Mouse (Mus musculus) stomach, postnatal 0 days (tissue): Measurements from ENCODE around the gene Cd19. TPM values are rescaled to one million over a fixed set of nuclear protein-coding genes. Genes with fewer than 3 reads are reported as not detected.
A peak's percentile ranks its signal among the peaks of the same experiment; 100 is the strongest.
"Not testable (repeated sequence)": the region's sequence is repeated elsewhere in the genome, so short reads cannot be mapped to it uniquely, and the experiment has no call there.

Experiments used
- ATAC-seq: fragments of 200-750 bp; cut with Nextera tagmentation; 2 replicates; pipeline ENCODE4 v1.8.0; 2017; ENCODE audit not compliant: low FRiP score, low TSS enrichment
- DNase-seq: peaks from one replicate; pipeline ENCODE4 v3.0.0-alpha.2; 2016; ENCODE audit warnings: low spot score
- H3K27ac ChIP-seq: fragments of 300-500 bp; sonication (generic); replicated peaks from 2 replicates; pipeline ENCODE4 v1.5.1; 2014; ENCODE audit warnings: mild to moderate bottlenecking, control low read depth
- H3K27me3 ChIP-seq: fragments of 300-500 bp; sonication (generic); 2 replicates; pipeline ENCODE4 v1.6.1; 2014; ENCODE audit warnings: low read length; ENCODE audit not compliant: control insufficient read depth, insufficient read depth
- H3K36me3 ChIP-seq: fragments of 300-500 bp; sonication (generic); 2 replicates; pipeline ENCODE4 v1.6.1; 2014; ENCODE audit warnings: low read length, mixed read lengths; ENCODE audit not compliant: control insufficient read depth, insufficient read depth
- H3K4me1 ChIP-seq: fragments of 300-500 bp; sonication (generic); replicated peaks from 2 replicates; pipeline ENCODE4 v1.6.1; 2014; ENCODE audit warnings: antibody characterized with exemption; ENCODE audit not compliant: control insufficient read depth, insufficient read depth
- H3K4me2 ChIP-seq: fragments of 300-500 bp; sonication (generic); replicated peaks from 2 replicates; pipeline ENCODE4 v1.6.1; 2014; ENCODE audit warnings: low read depth, mild to moderate bottlenecking, control low read depth, moderate library complexity
- H3K4me3 ChIP-seq: fragments of 300-500 bp; sonication (generic); 2 replicates; pipeline ENCODE4 v1.5.1; 2014; ENCODE audit warnings: low read depth, low read length, control low read depth
- H3K9ac ChIP-seq: fragments of 300-500 bp; sonication (generic); 2 replicates; pipeline ENCODE4 v1.6.1; 2014; ENCODE audit warnings: mild to moderate bottlenecking, low read length, control low read depth, mixed read lengths
- H3K9me3 ChIP-seq: fragments of 300-500 bp; sonication (generic); 2 replicates; pipeline ENCODE4 v1.6.1; 2016; ENCODE audit warnings: low read length; ENCODE audit not compliant: control insufficient read depth
- CTCF ChIP-seq: IDR thresholded peaks from 2 replicates; pipeline ENCODE4 v1.5.1; 2016; ENCODE audit warnings: antibody characterized with exemption, low read depth, mild to moderate bottlenecking, moderate library complexity
- EP300 ChIP-seq: optimal IDR thresholded peaks from 2 replicates; pipeline ENCODE3; 2016; ENCODE audit warnings: antibody characterized with exemption
- WGBS: fragments of 180-500 bp; shearing (Covaris S2); extraction: QIAGEN DNeasy Blood & Tissue Kit; methylation state at CpG from one replicate; pipeline ENCODE4 v1.1.7; 2014; 5-methylcytosine and 5-hydroxymethylcytosine counted together
- polyA plus RNA-seq: library from polyadenylated mRNA; unstranded; fragments of >200 nt; fragmentation: Nextera tagmentation; extraction: Ambion mirVana; gene quantifications from 2 replicates; pipeline ENCODE4 v1.2.1, GENCODE M21; 2015

Cd19 gene
- polyA plus RNA-seq, 1 experiment from 2014 or later, result 0.08 TPM

- no peak overlapping the region for H3K9ac ChIP-seq
- no peaks in the 10 kb centered on the region for H3K36me3 ChIP-seq
- H3K9me3 ChIP-seq, result no peaks in the 10 kb centered on the region
- no peak overlapping the region for H3K4me2 ChIP-seq
- TF ChIP-seq CTCF (peak; percentile 93), EP300 (no peak)
- no peak overlapping the region for H3K4me3 ChIP-seq
- DNase-seq, result peak; percentile 88
- 9% methylated on average over 5 of the region's 5 CpGs for WGBS
- no peak for ATAC-seq
- no peaks in the 10 kb centered on the region for H3K27me3 ChIP-seq
- H3K4me1 ChIP-seq, result no peaks in the 10 kb centered on the region
- no peak overlapping the region for H3K27ac ChIP-seq
These were observed 15.1 kb downstream of the Cd19 start for GRCm38 (mm10) chr7:126399548-126399947.

GRCm38 (mm10) chr7:126397822-126398221, 16.9 kb downstream of the Cd19 start:
- no peaks in the 10 kb centered on the region for H3K36me3 ChIP-seq
- 94% methylated on average over 4 of the region's 4 CpGs for WGBS
- no peaks in the 10 kb centered on the region for H3K27me3 ChIP-seq
- H3K9ac ChIP-seq, result no peak overlapping the region
- H3K4me1 ChIP-seq, result no peaks in the 10 kb centered on the region
- no peaks in the 10 kb centered on the region for H3K9me3 ChIP-seq
- ATAC-seq (no peak), DNase-seq (no peak)
- TF ChIP-seq EP300 (no peak), CTCF (no peak)
- no peak overlapping the region for H3K4me2 ChIP-seq
- H3K4me3 ChIP-seq, result no peak overlapping the region
- H3K27ac ChIP-seq, result no peak overlapping the region

- H3K4me2 ChIP-seq, result peak overlapping the region; percentile 9
- no peak for DNase-seq
- H3K4me3 ChIP-seq, result no peak overlapping the region
- ATAC-seq, result no peak
- H3K9me3 ChIP-seq, result no peaks in the 10 kb centered on the region
- H3K9ac ChIP-seq, result no peak overlapping the region
- H3K36me3 ChIP-seq, result no peaks in the 10 kb centered on the region
- TF ChIP-seq EP300 (no peak), CTCF (no peak)
- H3K27ac ChIP-seq, result no peak overlapping the region
- H3K4me1 ChIP-seq, result no peaks in the 10 kb centered on the region
- no peaks in the 10 kb centered on the region for H3K27me3 ChIP-seq
- 45% methylated on average over 6 of the region's 6 CpGs for WGBS
These were observed 17.5 kb downstream of the Cd19 start for GRCm38 (mm10) chr7:126397221-126397620.

GRCm38 (mm10) chr7:126396298-126397119, 18.2 kb downstream of the Cd19 start, which contains the start of gene Nfatc2ip:
Gene Nfatc2ip (minus strand): TSS chr7:126396737.
- peak; percentile 71 for TF ChIP-seq EP300
- TF ChIP-seq CTCF, result no peak
- no peaks in the 10 kb centered on the region for H3K4me1 ChIP-seq
- H3K9me3 ChIP-seq, result no peaks in the 10 kb centered on the region
- H3K27me3 ChIP-seq, result no peaks in the 10 kb centered on the region
- WGBS, result under 1% methylated on average over 59 of the region's 59 CpGs
- H3K36me3 ChIP-seq, result 0 out of 2 replicates have a peak, but pooled peaks cover 2% of the 10 kb centered on the region
- peak within 1 kb of the TSS; percentile 82 for H3K9ac ChIP-seq
- 0 out of 2 replicates have a peak within 1 kb of the TSS, but pooled peaks have one; percentile 56 for H3K27ac ChIP-seq
- H3K4me2 ChIP-seq, result peak within 1 kb of the TSS; percentile 97
- DNase-seq (peak; percentile 94), ATAC-seq (peak; percentile 99)
- peak within 1 kb of the TSS; percentile 92 for H3K4me3 ChIP-seq

- H3K27me3 ChIP-seq, H3K4me1 ChIP-seq, H3K4me2 ChIP-seq, H3K36me3 ChIP-seq, H3K9ac ChIP-seq, H3K4me3 ChIP-seq, H3K27ac ChIP-seq, H3K9me3 ChIP-seq, ATAC-seq, DNase-seq: not testable (repeated sequence)
- WGBS, result 82% methylated on average over 7 of the region's 7 CpGs
These were observed 22.4 kb downstream of the Cd19 start for GRCm38 (mm10) chr7:126392086-126392884.
